Mouse (Mus musculus): ENCODE measurements around the gene Psmb5. TPM values are rescaled to one million over a fixed set of nuclear protein-coding genes. Genes with fewer than 3 reads are reported as not detected.

Psmb5 gene
- polyA plus RNA-seq, 1 experiment from 2014 or later = 364 TPM

DNA sequence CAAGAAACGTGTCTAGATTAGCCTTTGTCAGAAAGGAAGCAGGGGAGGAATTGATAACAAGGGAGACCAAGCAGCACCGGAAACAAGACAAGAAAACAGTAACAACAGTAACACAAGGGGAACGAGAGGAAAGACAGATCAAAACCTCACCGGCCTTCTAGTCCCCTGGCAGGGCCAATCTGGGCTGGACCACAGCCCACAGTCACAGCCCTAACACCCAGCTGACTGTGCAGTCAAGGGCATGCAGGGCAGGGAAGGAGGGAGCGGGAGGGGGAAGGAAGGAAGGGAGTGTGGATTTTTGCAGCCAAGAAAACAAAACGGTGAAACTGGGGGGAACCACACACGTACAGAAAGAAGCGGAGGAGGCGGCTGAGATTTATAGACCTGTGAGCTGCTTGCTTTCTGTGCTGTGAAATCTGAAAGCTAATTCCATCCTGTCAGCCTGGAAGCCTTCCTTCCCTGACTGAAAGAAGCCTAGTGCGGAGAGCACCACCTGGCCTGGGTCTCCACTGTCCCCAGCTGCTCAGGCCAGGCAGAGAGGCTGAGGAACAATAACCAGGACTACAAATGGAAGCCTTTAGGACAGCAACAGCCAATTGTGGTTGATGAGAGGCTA lies 25.4 kb downstream of the Psmb5 start:
- no peaks in the 10 kb centered on the region for H3K4me1 ChIP-seq
- H3K27me3 ChIP-seq = no peaks in the 10 kb centered on the region
- no peak overlapping the region for H3K27ac ChIP-seq (replicated peaks)
- H3K4me3 ChIP-seq (replicated peaks) = no peak overlapping the region
- H3K36me3 ChIP-seq = 0 out of 2 replicates have a peak, but pooled peaks cover 8% of the 10 kb centered on the region
- H3K9me3 ChIP-seq (replicated peaks) = no peaks in the 10 kb centered on the region
- 76% methylated on average over 10 of the region's 10 CpGs for WGBS
- H3K4me2 ChIP-seq (replicated peaks) = no peak overlapping the region
- ATAC-seq (ENCODE audit: insufficient number of reproducible peaks, low FRiP score, low TSS enrichment, low read depth) = no peak
- no peak overlapping the region for H3K9ac ChIP-seq

DNA sequence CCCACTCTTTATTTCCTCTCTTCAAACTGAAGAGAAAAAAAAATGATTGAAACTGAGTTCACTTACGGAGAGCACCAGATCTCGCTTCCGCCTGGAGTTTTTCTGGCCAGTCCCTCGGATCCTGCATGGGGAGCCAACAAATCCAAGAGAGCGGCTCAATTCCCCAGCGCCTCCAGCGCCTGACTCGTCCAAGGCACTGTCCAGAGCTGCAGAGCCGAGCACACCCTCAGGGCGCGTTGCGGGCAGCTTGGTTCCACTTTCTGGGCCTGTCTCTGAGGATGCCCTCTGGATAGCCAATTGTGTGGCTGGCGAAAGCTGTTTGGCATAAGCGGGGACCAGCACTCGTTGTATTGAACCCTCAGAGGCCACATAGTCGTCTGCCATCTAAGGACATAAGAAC lies 26.8 kb downstream of the Psmb5 start:
- Histone ChIP-seq H3K27me3 (no peaks in the 10 kb centered on the region), H3K4me1 (no peaks in the 10 kb centered on the region), H3K9me3 (replicated peaks) (no peaks in the 10 kb centered on the region), H3K9ac (no peak overlapping the region), H3K4me2 (replicated peaks) (no peak overlapping the region), H3K4me3 (replicated peaks) (no peak overlapping the region), H3K27ac (replicated peaks) (no peak overlapping the region), H3K36me3 (0 out of 2 replicates have a peak, but pooled peaks cover 8% of the 10 kb centered on the region)
- ATAC-seq (ENCODE audit: insufficient number of reproducible peaks, low FRiP score, low TSS enrichment, low read depth) = no peak
- WGBS = 88% methylated on average over 16 of the region's 16 CpGs

DNA sequence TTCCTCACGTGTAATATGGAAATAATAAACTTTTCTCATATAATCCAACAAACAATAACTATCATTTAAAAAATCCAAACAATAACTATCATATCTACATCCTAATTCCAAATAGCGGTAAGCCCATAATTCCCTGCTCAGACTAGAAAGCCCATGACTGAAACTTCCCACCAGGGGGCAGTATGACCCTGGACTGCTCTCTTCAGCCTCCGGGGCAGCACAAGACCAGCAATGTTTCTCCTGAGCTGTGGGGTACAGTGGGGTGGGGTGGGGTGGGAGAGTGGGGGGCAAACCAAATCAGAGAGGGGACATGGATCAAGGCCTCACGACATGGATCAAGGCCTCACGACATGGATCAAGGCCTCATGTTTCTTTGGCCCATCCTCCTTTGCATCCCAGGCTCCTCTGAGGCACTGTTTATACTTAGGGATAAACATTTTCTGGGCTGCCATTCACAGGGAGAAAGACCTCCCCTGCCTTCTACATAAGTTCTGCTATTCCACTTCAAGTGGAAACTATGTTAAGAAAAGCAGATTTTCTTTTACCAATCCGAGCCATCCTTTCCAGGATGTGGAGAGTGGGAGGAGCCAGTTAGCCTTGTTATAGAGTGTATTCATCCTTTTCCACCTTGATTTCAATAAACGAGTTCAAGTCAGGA lies 34.0 kb downstream of the Psmb5 start:
- Histone ChIP-seq H3K27ac (replicated peaks) (no peak overlapping the region), H3K4me3 (replicated peaks) (no peak overlapping the region), H3K27me3 (no peaks in the 10 kb centered on the region), H3K9me3 (replicated peaks) (no peaks in the 10 kb centered on the region), H3K36me3 (peaks cover 31% of the 10 kb centered on the region; the same call in 1 of the 2 replicates), H3K4me2 (replicated peaks) (no peak overlapping the region), H3K4me1 (peaks cover 2% of the 10 kb centered on the region), H3K9ac (no peak overlapping the region)
- 45% methylated on average over 7 of the region's 7 CpGs for WGBS
- no peak for ATAC-seq (ENCODE audit: insufficient number of reproducible peaks, low FRiP score, low TSS enrichment, low read depth)

DNA sequence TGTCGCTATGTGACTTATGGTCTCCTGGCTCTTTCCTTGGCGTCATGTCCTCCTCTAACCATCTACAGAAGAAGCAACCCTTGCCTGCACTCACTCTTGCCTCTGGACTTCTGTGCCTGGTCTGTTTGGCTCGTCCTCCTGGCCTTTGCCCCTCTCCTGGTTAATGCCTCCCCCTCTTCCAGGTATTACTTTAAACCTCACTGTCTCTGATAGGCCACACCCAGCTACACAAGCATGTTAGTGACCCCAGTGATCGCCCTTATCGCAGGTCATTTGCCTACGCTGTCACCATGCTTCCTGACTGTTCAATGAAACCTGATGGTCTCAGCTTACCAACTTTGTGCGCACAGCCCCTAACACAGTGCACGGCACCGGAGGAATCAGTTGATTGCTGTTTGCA lies 35.3 kb downstream of the Psmb5 start:
- H3K4me2 ChIP-seq (replicated peaks) = no peak overlapping the region
- H3K27ac ChIP-seq (replicated peaks) = no peak overlapping the region
- peaks cover 31% of the 10 kb centered on the region; the same call in 1 of the 2 replicates for H3K36me3 ChIP-seq
- H3K27me3 ChIP-seq = no peaks in the 10 kb centered on the region
- no peak for ATAC-seq (ENCODE audit: insufficient number of reproducible peaks, low FRiP score, low TSS enrichment, low read depth)
- H3K9me3 ChIP-seq (replicated peaks) = no peaks in the 10 kb centered on the region
- WGBS = 92% methylated on average over 9 of the region's 9 CpGs
- no peak overlapping the region for H3K4me3 ChIP-seq (replicated peaks)
- H3K9ac ChIP-seq = no peak overlapping the region
- peaks cover 9% of the 10 kb centered on the region for H3K4me1 ChIP-seq

GRCm38 (mm10) chr14:54579638-54580037 lies 38.2 kb downstream of the Psmb5 start:
- Histone ChIP-seq H3K27ac (replicated peaks) (no peak overlapping the region), H3K4me1 (peaks cover 20% of the 10 kb centered on the region), H3K9me3 (replicated peaks) (no peaks in the 10 kb centered on the region), H3K9ac (no peak overlapping the region), H3K4me2 (replicated peaks) (no peak overlapping the region), H3K27me3 (no peaks in the 10 kb centered on the region), H3K4me3 (replicated peaks) (no peak overlapping the region), H3K36me3 (peaks cover 19% of the 10 kb centered on the region; the same call in 1 of the 2 replicates)
- ATAC-seq (ENCODE audit: insufficient number of reproducible peaks, low FRiP score, low TSS enrichment, low read depth) = no peak
- WGBS = 67% methylated on average over 7 of the region's 7 CpGs

DNA sequence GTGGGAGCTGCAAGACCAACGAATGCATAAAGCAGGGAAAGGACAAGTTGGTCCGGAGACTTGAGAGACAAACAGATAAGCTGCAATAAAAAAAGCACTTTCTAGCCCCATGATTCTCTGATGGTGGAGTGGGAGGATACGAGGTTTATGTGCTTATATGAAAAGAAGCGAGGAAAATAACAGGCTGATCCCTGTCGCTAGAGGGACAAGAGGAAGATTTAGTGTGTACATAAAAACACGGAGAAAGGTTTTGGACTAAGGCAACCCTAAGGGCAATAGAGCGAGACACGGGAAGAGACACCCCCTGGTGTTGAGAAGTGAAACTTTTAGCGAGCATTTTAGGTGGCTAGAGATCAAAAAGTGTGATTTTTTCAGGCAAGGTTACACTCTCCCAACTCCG lies 39.8 kb downstream of the Psmb5 start:
- Histone ChIP-seq H3K4me2 (replicated peaks) (peak overlapping the region; percentile 80), H3K9ac (peak overlapping the region; percentile 91), H3K36me3 (peaks cover 8% of the 10 kb centered on the region; the same call in 1 of the 2 replicates), H3K27ac (replicated peaks) (peak overlapping the region; percentile 94), H3K4me3 (replicated peaks) (peak overlapping the region; percentile 88), H3K4me1 (peaks cover 36% of the 10 kb centered on the region), H3K27me3 (no peaks in the 10 kb centered on the region), H3K9me3 (replicated peaks) (no peaks in the 10 kb centered on the region)
- no peak for ATAC-seq (ENCODE audit: insufficient number of reproducible peaks, low FRiP score, low TSS enrichment, low read depth)
- under 1% methylated on average over 10 of the region's 10 CpGs for whole genome bisulfite sequencing

DNA sequence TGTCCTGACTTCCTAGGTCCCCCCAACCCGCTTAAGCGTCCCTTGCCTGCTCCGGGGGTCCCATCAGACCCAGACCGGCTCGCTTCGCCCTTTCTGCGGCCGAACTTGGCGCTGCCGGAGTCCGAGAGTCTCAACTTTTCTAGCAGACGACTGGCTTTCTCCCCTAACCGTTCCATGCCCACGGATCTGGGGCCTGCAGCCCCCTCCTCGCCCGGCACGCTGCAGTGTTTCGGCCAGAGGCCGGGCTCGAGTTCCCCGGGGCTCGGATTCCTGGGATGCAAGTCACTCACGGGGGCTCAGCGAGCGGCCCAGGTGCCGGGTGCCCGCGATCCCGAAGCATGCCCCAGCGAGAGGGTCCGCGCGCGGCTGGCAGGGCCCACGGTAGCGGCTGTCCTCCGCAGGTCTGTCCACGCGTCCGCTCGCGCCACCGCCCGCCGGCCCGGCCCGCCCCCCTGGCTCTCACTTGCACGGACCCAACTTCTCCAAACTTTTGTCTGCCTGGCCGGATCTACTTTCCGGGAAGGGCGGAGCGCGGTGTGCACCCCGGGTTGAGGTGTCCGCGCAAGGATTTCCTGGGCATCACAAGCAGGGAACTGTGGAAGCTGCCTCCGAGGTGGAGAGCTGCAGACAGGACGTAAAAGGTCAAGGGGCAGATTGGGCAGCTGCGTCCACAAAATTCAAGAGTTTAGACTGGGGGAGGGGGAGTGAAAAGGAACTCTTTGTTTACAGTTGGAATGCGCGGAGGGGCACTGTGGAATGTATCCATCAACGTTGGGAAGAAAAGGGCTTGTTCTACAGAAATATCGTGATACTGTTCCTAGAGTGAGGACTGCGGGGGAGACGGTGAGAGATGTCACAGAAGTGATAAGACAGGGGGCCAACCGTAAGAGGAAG lies 40.5 kb downstream of the Psmb5 start, which contains the start of gene Ajuba:
Ajuba (minus strand) TSS at position 470 of the 894 bp plus-strand sequence.
- H3K9ac ChIP-seq = peak within 1 kb of the TSS; percentile 91
- WGBS = under 1% methylated on average over 66 of the region's 66 CpGs
- H3K27ac ChIP-seq (replicated peaks) = peak within 1 kb of the TSS; percentile 94
- peaks cover 43% of the 10 kb centered on the region for H3K4me1 ChIP-seq
- H3K27me3 ChIP-seq = no peaks in the 10 kb centered on the region
- peak; percentile 80 for ATAC-seq (ENCODE audit: insufficient number of reproducible peaks, low FRiP score, low TSS enrichment, low read depth)
- 0 out of 2 replicates have a peak, but pooled peaks cover under 1% of the 10 kb centered on the region for H3K36me3 ChIP-seq
- no peaks in the 10 kb centered on the region for H3K9me3 ChIP-seq (replicated peaks)
- H3K4me2 ChIP-seq (replicated peaks) = peak within 1 kb of the TSS; percentile 80
- peak within 1 kb of the TSS; percentile 88 for H3K4me3 ChIP-seq (replicated peaks)

GRCm38 (mm10) chr14:54576241-54577088 lies 41.4 kb downstream of the Psmb5 start:
- Histone ChIP-seq H3K4me2 (replicated peaks) (peak overlapping the region; percentile 80), H3K9me3 (replicated peaks) (no peaks in the 10 kb centered on the region), H3K27me3 (no peaks in the 10 kb centered on the region), H3K9ac (peak overlapping the region; percentile 91), H3K4me3 (replicated peaks) (peak overlapping the region; percentile 88), H3K27ac (replicated peaks) (peak overlapping the region; percentile 94), H3K36me3 (peaks cover 4% of the 10 kb centered on the region), H3K4me1 (peaks cover 52% of the 10 kb centered on the region)
- ATAC-seq (ENCODE audit: insufficient number of reproducible peaks, low FRiP score, low TSS enrichment, low read depth) = no peak
- under 1% methylated on average over 84 of the region's 84 CpGs for WGBS

GRCm38 (mm10) chr14:54575631-54576030 lies 42.2 kb downstream of the Psmb5 start:
- ATAC-seq (ENCODE audit: insufficient number of reproducible peaks, low FRiP score, low TSS enrichment, low read depth) = peak; percentile 48
- Histone ChIP-seq H3K4me3 (replicated peaks) (peak overlapping the region; percentile 88), H3K36me3 (peaks cover 11% of the 10 kb centered on the region), H3K4me1 (peaks cover 52% of the 10 kb centered on the region), H3K9me3 (replicated peaks) (no peaks in the 10 kb centered on the region), H3K27ac (replicated peaks) (peak overlapping the region; percentile 94), H3K4me2 (replicated peaks) (peak overlapping the region; percentile 80), H3K27me3 (no peaks in the 10 kb centered on the region), H3K9ac (peak overlapping the region; percentile 91)
- WGBS = 1% methylated on average over 39 of the region's 39 CpGs

GRCm38 (mm10) chr14:54575031-54575430 lies 42.8 kb downstream of the Psmb5 start:
- WGBS = 7% methylated on average over 8 of the region's 8 CpGs
- Histone ChIP-seq H3K27me3 (no peaks in the 10 kb centered on the region), H3K4me2 (replicated peaks) (peak overlapping the region; percentile 80)

More at GRCm38 (mm10) chr14:54575031-54575430, 42.8 kb downstream of the Psmb5 start:
- Histone ChIP-seq H3K4me3 (replicated peaks) (peak overlapping the region; percentile 88), H3K9me3 (replicated peaks) (no peaks in the 10 kb centered on the region), H3K9ac (peak overlapping the region; percentile 91), H3K27ac (replicated peaks) (peak overlapping the region; percentile 94), H3K4me1 (peaks cover 52% of the 10 kb centered on the region), H3K36me3 (peaks cover 16% of the 10 kb centered on the region)
- ATAC-seq (ENCODE audit: insufficient number of reproducible peaks, low FRiP score, low TSS enrichment, low read depth) = no peak
